Mouse (Mus musculus) stomach, postnatal 0 days (tissue): ENCODE data around the gene S100a16.

Source experiments
- CTCF ChIP-seq: IDR thresholded peaks from 2 replicates; pipeline ENCODE4 v1.5.1; 2016; ENCODE audit warnings: antibody characterized with exemption, low read depth, mild to moderate bottlenecking, moderate library complexity
- EP300 ChIP-seq: optimal IDR thresholded peaks from 2 replicates; pipeline ENCODE3; 2016; ENCODE audit warnings: antibody characterized with exemption

GRCm38 (mm10) chr3:90585595-90585994, 48.5 kb downstream of the S100a16 start:
- peak; percentile 95 for TF ChIP-seq CTCF
- peak; percentile 62 for TF ChIP-seq EP300
